Mouse (Mus musculus): ENCODE measurements around the gene Fggy.

DNA sequence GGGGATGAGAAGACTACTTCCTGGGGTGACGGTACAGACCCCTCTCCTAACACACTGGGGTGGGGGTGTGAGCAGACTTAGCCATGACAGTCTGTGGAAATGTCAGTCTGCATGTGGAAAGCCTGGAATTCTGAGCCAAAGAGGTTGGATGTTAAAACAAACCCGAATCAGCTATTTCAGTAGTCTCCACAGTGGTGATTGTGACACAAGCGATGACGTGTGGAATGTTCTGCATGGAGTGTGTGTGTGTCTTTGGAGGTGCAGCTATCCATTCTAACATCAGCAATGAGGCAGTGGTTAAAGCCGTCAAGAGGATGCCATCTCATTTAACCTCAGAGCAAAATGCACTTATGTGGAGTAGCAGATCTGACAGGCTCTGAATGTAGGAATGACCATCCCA is 192.9 kb downstream of the Fggy start:
- TF ChIP-seq CTCF (conservative IDR thresholded peaks at IDR 0.05; ENCODE audit: low read length) (no peak), NANOG (IDR thresholded peaks at IDR 0.05; ENCODE audit: borderline replicate concordance, low read length) (no peak), POU5F1 (IDR thresholded peaks at IDR 0.05; ENCODE audit: borderline replicate concordance, low read length) (no peak)
